Mouse (Mus musculus): ENCODE measurements at regions not wholly inside any gene's neighbourhood (a gene's known extent, or its start where the extent isn't known, plus 50 kb on each side); places are given as distances from the start of the nearest gene placed in this dataset.

GRCm38 (mm10) chrX:11722730-11723129, 395.1 kb downstream of the H2al1j start:
- DNase-seq: no peak

GRCm38 (mm10) chrX:11724718-11725117, 397.1 kb downstream of the H2al1j start:
- no peak for DNase-seq

- no peak for DNase-seq
Measured at GRCm38 (mm10) chrX:11726524-11727231, 399.1 kb downstream of the H2al1j start.

DNA sequence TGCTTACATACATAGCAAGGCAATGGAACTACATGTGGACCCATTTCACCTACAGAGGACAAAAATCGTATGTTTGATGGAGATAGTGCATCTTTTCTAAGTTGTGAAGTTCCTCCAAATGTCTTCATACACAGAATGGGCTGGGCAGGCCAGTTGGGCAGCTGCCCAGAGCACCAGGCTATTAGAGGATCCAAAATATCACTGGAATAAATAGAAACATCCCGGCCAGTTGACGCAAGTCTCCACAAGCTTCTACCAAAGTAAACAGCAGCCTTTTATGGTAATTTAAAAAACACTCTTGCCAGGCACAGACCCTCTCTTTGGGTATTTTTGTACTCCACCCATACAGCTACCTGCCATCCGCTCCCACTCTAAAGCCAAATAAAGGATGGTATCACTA, 400.9 kb downstream of the H2al1j start:
- no peak for DNase-seq

DNA sequence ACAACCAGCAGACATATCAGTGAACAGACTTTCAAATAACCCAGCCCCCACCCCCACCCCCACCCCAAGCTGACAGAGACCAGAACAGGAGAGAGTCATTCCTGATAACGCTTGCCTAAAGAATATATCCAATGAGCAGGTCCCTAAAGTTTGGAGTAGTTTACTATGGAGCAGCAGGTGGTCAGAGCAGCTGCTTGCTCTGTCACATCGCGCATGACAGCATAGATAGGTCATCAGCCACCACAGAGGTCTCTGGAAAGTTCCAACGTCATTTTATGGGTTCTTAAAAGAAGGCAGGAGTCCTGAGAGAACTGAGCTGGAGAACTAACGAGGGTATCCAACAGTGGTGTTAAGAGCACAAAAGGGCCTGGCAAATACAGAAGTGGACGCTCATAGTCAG, 402.4 kb downstream of the H2al1j start:
- DNase-seq: no peak

- no peak for DNase-seq
Measured at GRCm38 (mm10) chrX:11732371-11732770, 404.7 kb downstream of the H2al1j start.

GRCm38 (mm10) chrX:11734505-11735435, 407.1 kb downstream of the H2al1j start:
- no peak for DNase-seq

DNA sequence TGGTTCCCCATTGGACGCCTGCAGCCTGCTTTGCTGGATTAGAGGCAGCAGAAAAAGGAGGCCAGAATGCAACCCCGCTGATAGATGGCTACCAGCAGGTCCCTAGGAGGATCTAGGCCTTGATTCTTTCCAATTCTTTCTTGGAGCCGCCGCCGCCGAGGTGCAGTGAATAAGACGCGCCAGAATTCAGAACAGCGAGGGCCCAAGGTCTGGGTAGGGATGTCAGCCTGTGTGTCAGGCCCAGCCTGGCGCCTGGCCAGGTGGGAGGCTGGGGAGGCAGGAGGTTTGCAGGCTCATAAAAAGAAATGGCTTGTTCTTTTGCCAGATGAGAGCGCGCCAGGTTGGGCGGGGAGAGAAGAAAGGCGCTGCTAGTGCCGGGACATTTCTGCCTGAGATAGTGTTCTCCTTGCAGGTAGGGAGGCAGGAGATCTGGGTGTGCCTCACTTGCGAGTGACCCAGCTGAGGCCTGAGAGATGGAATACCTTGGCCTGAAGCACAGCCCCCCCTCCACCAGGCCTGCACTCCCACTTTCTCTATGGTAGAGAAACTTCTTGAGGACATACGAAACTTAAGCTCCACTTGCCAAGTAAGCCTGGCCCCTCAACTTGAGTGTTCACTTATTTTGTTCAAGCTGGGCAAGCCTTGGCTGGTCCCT, 408.0 kb downstream of the H2al1j start:
- peak; percentile 83 for DNase-seq

GRCm38 (mm10) chrX:11736481-11736880, 408.9 kb downstream of the H2al1j start:
- DNase-seq: no peak

GRCm38 (mm10) chrX:11739565-11739964, 411.9 kb downstream of the H2al1j start:
- no peak for DNase-seq

GRCm38 (mm10) chrX:11745911-11746310, 414.2 kb downstream of the Bcor start:
- DNase-seq: no peak

DNA sequence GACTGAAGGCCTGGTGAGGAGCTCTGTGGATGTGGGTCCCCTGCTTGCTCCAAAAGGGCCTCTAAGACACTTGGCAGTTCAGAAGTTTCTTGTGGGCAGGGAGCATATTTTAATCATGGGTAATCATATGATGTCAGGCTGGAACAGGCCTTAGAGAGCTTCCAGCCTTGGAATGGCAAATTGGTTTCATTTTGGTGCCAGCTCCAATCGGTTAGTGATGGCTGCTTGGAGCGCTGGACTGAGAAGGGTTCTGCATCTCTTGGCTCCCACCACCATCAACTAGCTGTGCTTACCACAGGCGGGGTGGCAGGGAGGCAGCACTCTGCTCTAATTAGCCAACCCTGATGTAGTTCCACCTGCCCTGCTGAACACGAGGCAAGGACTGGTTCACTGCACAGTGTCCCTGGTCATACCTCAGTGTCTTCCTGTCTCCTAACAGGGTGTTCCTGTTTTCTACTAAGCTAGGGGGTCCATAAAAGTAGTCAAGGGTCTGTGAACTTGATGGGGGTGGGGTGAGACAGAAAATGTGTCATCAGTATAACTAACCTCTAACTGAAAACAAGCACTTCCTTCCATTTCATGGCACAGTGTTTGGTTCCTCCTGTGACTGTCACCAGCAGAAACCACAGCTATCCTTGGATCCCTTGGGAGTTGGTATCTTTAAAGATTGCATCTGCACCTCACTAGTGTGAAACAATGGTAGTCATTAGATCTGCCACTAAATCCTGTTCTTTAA, 412.6 kb downstream of the Bcor start:
- DNase-seq: no peak

- peak; percentile 79 for DNase-seq
Measured at GRCm38 (mm10) chrX:11748278-11748677, 411.9 kb downstream of the Bcor start.

DNA sequence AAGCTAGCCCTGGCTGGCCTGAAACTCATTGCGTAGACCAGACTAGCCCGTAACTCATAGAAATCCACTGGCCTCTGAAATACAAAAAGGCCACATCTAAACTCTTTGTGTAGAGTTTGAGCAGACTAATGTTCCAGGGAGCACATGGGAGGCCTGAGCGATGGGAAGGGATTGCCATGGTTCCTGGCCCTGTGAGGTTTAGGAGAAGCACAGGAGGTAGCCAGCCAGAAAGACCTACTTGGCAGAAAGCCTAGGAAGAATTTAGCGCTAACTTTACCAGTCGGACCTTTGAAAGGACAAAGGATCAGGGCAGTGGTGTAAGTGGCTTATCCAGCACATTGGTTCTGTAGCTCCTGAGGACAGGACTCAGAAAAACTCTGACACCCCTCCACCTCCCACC, 407.6 kb downstream of the Bcor start:
- DNase-seq: no peak

GRCm38 (mm10) chrX:11752973-11753590, 407.1 kb downstream of the Bcor start:
- DNase-seq: no peak

DNA sequence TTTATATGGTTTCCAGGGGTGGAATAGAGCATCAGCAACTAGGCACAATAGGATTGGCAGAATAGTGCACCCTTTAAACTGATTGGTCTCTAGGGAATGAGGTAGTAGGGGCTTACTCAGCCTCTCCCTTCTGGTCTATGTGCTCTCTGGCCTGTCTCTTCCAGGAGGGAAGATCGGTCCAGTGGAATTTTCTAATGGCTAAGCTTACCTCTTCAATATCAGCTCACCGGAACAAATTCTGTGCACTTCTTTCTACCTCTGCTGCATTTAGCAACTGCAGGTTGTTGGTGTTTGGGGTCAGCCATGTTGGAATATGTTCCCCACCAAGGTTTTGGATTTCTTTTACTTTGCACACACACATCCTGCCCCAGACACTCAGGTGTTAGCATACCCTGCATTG, 405.1 kb downstream of the Bcor start:
- no peak for DNase-seq

- no peak for DNase-seq
Measured at GRCm38 (mm10) chrX:11763351-11764082, 396.6 kb downstream of the Bcor start.

GRCm38 (mm10) chrX:11776236-11776899, 383.8 kb downstream of the Bcor start:
- no peak for DNase-seq

DNA sequence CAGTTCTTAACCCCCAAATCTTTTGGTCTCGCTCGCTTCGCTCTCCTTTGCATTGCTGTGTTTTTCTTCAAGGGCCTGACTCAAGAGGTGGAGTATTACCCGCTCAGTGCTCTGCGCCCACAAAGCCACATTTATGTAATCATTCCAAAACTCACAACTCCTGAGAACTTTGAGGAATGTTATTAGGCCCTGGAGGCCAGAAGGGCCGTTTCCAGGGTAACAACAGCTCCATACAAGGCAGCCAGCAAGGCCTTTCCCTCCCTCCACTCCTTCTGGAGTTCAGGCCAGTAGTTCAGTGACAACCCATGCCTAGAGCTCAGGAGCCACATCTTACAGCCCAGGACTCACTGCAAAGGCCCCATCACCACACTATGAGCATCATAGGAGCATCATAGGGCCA, 365.1 kb downstream of the Bcor start:
- DNase-seq: no peak

DNA sequence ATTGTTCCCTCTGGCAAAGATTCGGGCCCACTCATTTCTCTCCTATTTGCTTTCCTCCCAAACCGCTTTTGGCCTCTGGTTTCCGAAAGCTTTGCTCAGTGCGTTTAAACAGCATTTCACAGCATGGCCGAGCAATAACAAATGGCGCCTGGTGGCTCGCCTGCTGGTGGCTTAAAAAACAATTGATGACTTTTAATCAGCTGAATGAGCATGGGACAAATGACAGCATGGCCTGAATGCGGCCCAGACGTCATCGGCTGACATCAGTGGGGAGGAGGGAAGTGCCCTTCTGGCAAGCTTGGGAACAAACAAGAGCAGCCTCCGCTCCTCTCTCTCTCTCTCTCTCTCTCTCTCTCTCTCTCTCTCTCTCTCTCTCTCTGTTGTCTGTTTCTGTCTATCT, 362.3 kb downstream of the Bcor start:
- no peak for DNase-seq

- no peak for DNase-seq
Measured at GRCm38 (mm10) chrX:11798326-11798725, 361.8 kb downstream of the Bcor start.

Measured in adrenal gland, postnatal 25 days (tissue).